Mouse (Mus musculus): ENCODE results near the gene Sp110.
"Not testable (repeated sequence)": the region's sequence is repeated elsewhere in the genome, so short reads cannot be mapped to it uniquely, and the experiment has no call there.

DNA sequence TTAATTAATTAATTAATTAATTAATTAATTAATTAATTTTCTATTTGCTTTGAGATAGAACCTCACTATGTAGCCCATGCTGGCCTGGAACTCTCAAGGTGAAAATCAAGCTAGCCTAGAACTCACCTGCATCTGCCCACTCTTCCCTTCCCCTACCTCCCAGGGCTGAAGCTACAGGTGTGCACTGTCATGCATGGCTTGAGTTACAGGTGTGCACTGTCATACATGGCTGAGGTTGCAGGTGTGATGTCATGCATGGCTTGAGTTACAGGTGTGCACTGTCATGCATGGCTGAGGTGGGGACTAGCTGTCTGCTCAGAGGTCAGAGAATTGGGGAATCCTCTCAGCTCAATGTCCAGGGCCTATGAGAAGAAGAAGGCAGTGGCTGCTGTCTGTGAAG is 52.2 kb downstream of the Sp110 start:
- TF ChIP-seq CTCF (IDR thresholded peaks at IDR 0.05; ENCODE audit: borderline replicate concordance, extremely low read depth, insufficient read depth, insufficient read length); POLR2A (IDR thresholded peaks at IDR 0.05; ENCODE audit: borderline replicate concordance, extremely low read depth, insufficient read depth, insufficient read length, poor library complexity, severe bottlenecking): not testable (repeated sequence)
